Mouse (Mus musculus) midbrain, embryonic 10.5 days (tissue): ENCODE results near the gene Mmel1. TPM values are rescaled to one million over a fixed set of nuclear protein-coding genes. Genes with fewer than 3 reads are reported as not detected.

Experiments used
- DNase-seq: peaks from one replicate; pipeline ENCODE4 v3.0.0-alpha.2; 2017; ENCODE audit warnings: low spot score
- H3K27ac ChIP-seq: fragments of 300-500 bp; sonication (generic); replicated peaks from 2 replicates; pipeline ENCODE4 v1.5.1; 2016; ENCODE audit warnings: mild to moderate bottlenecking
- H3K27me3 ChIP-seq: fragments of 300-500 bp; sonication (generic); 2 replicates; pipeline ENCODE4 v1.6.1; 2016; ENCODE audit warnings: low read depth, mild to moderate bottlenecking; ENCODE audit not compliant: poor library complexity, severe bottlenecking
- H3K36me3 ChIP-seq: fragments of 300-500 bp; sonication (generic); 2 replicates; pipeline ENCODE4 v1.6.1; 2016; ENCODE audit warnings: mild to moderate bottlenecking, moderate library complexity
- H3K4me1 ChIP-seq: fragments of 300-500 bp; sonication (generic); 2 replicates; pipeline ENCODE4 v1.6.1; 2016
- H3K4me3 ChIP-seq: fragments of 300-500 bp; sonication (generic); 2 replicates; pipeline ENCODE4 v1.5.1; 2016; ENCODE audit warnings: mild to moderate bottlenecking, moderate library complexity
- H3K9me3 ChIP-seq: fragments of 300-500 bp; sonication (generic); replicated peaks from 2 replicates; pipeline ENCODE4 v1.6.1; 2016; ENCODE audit warnings: mild to moderate bottlenecking
- WGBS: fragments of 180-500 bp; shearing (Covaris S2); methylation state at CpG from one replicate; pipeline ENCODE4 v1.1.7; 2016; 5-methylcytosine and 5-hydroxymethylcytosine counted together
- polyA plus RNA-seq: library from polyadenylated mRNA; unstranded; fragments of >200 nt; fragmentation: Nextera tagmentation; extraction: Ambion mirVana; gene quantifications from 2 replicates; pipeline ENCODE4 v1.2.1, GENCODE M21; 2016

Mmel1 gene
- polyA plus RNA-seq, 1 experiment from 2014 or later: 0.35 TPM

DNA sequence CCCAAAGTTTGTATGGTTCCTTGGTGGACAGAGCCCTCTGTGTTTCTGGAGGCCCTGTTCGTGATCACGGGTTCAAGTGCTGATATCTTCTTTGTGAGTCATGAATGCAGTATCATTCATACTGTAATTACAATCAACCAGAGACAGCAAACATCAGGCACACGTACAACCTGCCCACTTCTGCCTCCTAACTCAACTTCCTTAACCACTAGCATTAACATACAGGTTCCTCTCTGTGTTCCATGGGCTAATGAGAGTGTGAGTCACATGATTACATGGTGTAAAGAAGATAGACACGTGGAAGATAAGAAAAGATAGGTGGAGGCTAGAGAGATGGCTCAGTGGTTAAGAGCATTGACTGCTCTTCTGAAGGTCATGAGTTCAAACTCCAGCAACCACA lies 47.3 kb downstream of the Mmel1 start:
- Histone ChIP-seq H3K4me3 (no peak overlapping the region), H3K27me3 (no peaks in the 10 kb centered on the region), H3K9me3 (0 out of 2 replicates have a peak, but pooled peaks cover 2% of the 10 kb centered on the region), H3K27ac (no peak overlapping the region), H3K36me3 (no peaks in the 10 kb centered on the region), H3K4me1 (peaks cover 11% of the 10 kb centered on the region)
- DNase-seq: no peak
- WGBS: 88% methylated on average over 4 of the region's 4 CpGs

DNA sequence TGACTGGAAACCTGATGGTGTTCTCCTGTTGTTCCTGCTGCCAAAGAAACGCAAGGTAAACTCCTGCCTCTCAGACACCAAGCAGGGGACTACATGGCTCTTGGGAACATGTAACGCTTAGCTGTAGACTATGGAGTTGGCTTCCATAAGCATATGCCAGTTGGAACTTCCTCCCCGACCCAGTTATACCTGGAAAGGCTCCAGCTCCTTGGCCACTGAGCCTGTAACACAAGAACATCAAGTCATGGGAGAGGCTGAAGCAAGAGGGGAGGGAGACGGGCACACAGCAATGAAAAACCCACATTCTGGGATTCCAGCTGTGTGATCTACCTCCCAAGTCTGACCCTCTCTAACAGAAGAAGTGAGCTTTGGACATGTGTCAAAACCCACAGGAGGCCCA lies 52.9 kb downstream of the Mmel1 start:
- no peak overlapping the region for H3K27ac ChIP-seq
- peaks cover 7% of the 10 kb centered on the region for H3K4me1 ChIP-seq
- DNase-seq: no peak
- 0 out of 2 replicates have a peak, but pooled peaks cover 1% of the 10 kb centered on the region for H3K9me3 ChIP-seq
- no peak overlapping the region for H3K4me3 ChIP-seq
- H3K36me3 ChIP-seq: no peaks in the 10 kb centered on the region
- WGBS: 92% methylated on average over 4 of the region's 4 CpGs
- H3K27me3 ChIP-seq: no peaks in the 10 kb centered on the region

DNA sequence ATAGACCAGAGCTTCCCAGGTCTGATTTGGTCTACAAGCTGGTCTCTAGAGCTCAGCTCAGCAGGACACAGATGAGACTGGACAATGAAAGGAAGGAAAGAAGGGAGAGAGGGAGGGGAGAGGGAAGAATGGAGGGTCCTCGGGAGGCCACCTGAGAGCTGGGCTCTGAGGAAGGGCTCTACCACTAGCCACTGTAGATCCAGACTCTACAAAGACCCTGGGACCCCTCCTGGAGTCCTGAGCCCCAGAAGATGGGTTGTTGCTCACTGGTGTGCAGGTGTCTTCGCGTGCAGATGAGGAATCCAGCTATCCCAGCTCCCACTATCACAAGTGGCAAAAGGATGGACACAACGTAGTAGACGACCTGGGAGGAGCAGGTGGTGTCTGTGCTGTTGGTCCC lies 53.5 kb downstream of the Mmel1 start:
- Histone ChIP-seq H3K27ac (no peak overlapping the region), H3K4me1 (peaks cover 14% of the 10 kb centered on the region), H3K36me3 (no peaks in the 10 kb centered on the region), H3K9me3 (no peaks in the 10 kb centered on the region), H3K4me3 (no peak overlapping the region), H3K27me3 (no peaks in the 10 kb centered on the region)
- 85% methylated on average over 5 of the region's 5 CpGs for WGBS
- no peak for DNase-seq

DNA sequence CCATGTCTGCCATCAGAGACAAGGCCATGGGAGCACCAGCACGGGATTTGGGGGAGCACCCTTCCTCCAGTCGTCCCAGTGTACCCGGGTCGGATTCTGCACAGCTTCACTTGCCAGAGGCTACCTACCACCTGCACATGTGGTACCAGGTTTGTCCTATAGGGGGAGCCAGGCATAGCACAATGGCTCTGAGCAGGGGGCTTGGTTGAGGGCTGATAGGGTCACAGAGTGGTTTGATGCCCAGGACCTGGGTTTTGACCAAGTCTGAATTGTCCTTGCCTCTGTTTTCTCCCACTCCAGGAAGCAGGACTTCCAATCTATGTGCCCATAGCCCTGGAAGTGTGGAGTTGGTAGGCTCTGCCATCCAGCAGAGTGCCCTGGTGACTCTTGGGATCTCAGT lies 56.0 kb downstream of the Mmel1 start:
- H3K27me3 ChIP-seq: no peaks in the 10 kb centered on the region
- DNase-seq: no peak
- peaks cover 23% of the 10 kb centered on the region for H3K4me1 ChIP-seq
- 60% methylated on average over 4 of the region's 4 CpGs for WGBS
- no peaks in the 10 kb centered on the region for H3K36me3 ChIP-seq
- no peaks in the 10 kb centered on the region for H3K9me3 ChIP-seq
- no peak overlapping the region for H3K27ac ChIP-seq
- H3K4me3 ChIP-seq: no peak overlapping the region

DNA sequence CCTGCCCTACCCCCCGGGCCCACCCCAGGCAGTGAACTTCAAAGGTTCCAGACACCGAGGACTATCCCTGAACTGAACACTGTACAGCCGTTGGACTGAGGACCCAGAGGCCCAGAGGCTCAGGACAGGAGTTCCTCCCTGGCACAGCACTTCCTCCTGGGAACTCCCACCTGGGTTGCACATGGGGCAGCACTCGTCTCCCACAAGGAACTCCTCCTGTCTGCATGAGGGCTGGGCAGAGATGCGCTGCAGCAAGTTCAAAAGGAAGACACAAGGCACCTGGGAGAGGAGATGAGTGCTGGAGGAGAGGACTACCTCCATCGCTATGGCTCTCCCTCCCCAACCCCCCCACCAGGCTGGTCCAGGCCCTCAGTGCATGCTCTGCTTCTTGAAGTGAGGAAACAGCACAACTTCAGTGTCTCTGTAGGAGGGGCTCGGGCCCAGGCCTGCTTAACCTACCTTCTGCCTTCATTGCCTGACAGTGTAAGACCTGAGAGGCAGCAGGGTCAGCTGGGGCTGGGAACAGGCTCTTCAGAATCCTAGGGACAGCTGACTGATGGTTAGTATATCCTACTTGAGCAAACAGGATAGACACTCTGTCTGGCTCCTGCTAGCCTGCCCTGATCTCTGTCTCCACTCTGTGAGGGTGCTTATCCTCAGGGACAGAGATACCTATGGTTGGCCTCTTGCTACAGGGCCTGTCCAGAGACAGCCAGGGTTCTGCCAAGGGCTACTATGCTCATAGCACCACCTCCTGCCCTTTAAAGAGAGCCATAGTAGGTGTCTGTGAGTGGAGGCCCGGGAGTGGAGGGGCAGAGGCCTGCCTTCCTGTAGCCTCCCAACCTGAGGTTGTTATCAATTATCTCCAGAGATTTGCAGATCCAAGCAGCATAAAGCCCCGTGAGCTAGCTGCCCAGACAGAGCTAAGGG lies 57.8 kb downstream of the Mmel1 start:
- Histone ChIP-seq H3K27ac (peak overlapping the region; percentile 74), H3K27me3 (no peaks in the 10 kb centered on the region), H3K36me3 (no peaks in the 10 kb centered on the region), H3K9me3 (no peaks in the 10 kb centered on the region), H3K4me1 (peaks cover 23% of the 10 kb centered on the region), H3K4me3 (peak overlapping the region; percentile 26)
- DNase-seq: no peak
- 77% methylated on average over 9 of the region's 9 CpGs for WGBS

DNA sequence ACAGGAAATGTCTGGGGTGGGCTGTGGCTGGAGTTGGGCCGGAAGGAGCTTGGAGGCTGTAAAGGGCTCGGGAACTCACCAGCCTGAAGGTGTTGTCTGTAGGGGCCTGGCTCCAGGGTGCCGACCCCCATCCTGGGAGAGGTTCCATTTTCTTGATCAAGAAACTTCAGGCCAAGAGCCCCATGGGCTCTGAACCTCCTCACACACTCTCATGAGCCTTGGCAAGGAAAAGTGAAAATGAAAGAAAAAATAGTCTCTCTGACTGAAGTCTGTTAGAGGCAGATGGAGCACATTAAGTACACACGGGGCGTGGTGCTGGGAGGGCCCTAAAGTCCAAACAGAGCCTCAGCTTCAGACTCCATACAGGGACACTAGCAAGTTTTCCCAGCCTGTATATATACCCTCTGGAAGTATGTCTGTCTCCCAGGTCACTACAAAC lies 58.5 kb downstream of the Mmel1 start:
- Histone ChIP-seq H3K36me3 (no peaks in the 10 kb centered on the region), H3K27me3 (0 out of 2 replicates have a peak, but pooled peaks cover 4% of the 10 kb centered on the region), H3K27ac (peak overlapping the region; percentile 74), H3K4me3 (peak overlapping the region; percentile 26; the same call in 1 of the 2 replicates), H3K9me3 (no peaks in the 10 kb centered on the region), H3K4me1 (peaks cover 23% of the 10 kb centered on the region)
- no peak for DNase-seq
- 72% methylated on average over 5 of the region's 5 CpGs for WGBS

DNA sequence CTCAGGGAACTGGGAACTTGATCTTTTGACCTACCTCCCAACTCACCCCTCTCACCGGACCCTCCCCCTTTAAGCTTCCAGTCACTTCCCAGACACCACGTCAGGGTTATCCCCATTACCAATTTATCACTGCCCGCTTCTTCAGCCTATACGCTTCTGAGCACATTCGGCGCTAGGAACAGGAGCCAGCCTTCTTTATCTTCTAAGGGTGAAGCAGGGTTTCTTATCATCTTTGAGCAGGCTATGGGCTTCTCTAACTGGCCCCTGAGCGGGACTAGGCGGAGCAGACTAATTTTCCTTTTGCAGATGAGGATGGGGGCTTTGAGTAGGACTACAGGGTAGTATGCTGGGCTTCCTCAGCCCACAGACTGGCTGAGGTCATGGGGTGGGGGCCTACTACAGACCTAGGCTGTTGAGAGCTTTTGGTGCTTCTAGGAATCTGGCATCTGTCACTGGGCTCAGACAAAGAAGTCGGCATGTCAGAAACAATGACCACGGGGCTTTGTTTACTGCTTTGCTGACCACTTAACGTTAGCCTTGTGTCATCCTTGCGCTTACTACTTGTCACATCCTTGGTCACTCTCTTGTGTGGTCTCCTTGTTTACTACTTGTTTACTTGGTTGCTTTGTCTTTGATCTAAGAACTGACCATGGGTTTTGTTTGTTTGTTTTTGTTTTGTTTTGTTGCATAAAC lies 59.2 kb downstream of the Mmel1 start, which contains the start of gene Tnfrsf14:
Gene Tnfrsf14, minus strand, starts transcription at position 169 of the 693 bp plus-strand sequence.
- 67% methylated on average over 12 of the region's 12 CpGs for WGBS
- peak within 1 kb of the TSS; percentile 74 for H3K27ac ChIP-seq
- H3K27me3 ChIP-seq: 0 out of 2 replicates have a peak, but pooled peaks cover 4% of the 10 kb centered on the region
- H3K4me3 ChIP-seq: peak within 1 kb of the TSS; percentile 26; the same call in 1 of the 2 replicates
- H3K36me3 ChIP-seq: no peaks in the 10 kb centered on the region
- peaks cover 29% of the 10 kb centered on the region for H3K4me1 ChIP-seq
- no peak for DNase-seq
- no peaks in the 10 kb centered on the region for H3K9me3 ChIP-seq

DNA sequence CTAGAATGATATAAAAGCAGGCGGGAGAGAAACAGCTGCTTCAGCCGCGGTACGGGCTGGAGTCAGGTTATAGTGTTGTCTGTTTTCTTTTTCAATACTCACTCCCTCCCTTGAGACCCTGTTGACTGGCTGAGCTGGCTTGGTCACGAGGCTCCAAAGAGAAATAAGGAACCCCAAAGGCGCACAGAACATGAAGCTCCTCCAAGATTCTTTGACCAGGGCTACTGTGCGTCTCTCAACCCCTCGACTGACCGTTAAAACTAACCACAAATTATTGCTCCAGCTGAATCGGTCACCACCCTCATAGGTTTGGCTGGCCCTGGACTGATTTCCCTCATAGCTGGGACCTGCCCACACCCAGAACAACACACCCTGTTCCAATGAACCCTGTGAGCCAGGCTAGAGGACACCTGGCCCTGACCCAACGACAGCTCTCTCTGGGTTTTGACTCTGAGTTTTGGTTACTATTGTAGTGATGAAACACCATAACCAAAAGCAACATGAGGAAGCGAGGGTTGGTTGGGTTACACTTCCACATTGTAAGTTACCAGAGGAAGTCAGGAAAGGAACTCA lies 59.8 kb downstream of the Mmel1 start:
- Histone ChIP-seq H3K4me3 (no peak overlapping the region), H3K27me3 (0 out of 2 replicates have a peak, but pooled peaks cover 4% of the 10 kb centered on the region), H3K27ac (peak overlapping the region; percentile 74), H3K9me3 (no peaks in the 10 kb centered on the region), H3K36me3 (no peaks in the 10 kb centered on the region), H3K4me1 (peaks cover 32% of the 10 kb centered on the region)
- no peak for DNase-seq
- WGBS: 83% methylated on average over 12 of the region's 12 CpGs

DNA sequence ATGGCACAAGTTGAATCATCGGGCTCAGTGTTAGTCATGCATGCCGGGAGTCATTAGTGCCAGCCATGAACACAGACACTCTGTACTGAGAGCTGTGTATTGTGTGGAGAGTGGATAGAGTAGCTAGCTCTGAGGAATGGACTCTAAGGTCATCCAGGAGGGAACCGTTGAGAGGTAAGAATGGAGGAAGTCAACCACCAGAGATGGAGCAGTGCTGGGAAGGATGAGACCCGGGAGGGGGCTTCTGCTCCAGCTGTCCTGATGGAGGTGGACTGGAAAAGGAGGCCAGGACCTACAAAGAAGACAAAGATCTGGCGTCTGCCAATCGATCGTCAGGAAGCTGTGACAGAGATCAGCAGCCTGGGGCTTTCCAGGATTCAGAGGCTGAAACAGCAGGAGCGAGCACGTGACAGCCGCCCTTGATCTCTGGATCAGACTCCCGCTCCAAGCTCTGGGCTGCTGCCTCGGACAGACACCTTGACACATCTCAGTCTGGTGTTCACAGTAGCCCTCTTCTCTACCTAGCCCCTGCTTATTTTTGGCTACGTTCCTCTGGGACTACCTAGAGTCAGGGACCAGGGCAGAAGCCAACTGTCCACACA lies 64.0 kb downstream of the Mmel1 start:
- DNase-seq: peak; percentile 32
- H3K36me3 ChIP-seq: no peaks in the 10 kb centered on the region
- H3K9me3 ChIP-seq: no peaks in the 10 kb centered on the region
- peaks cover 26% of the 10 kb centered on the region for H3K4me1 ChIP-seq
- H3K4me3 ChIP-seq: no peak overlapping the region
- 64% methylated on average over 13 of the region's 13 CpGs for WGBS
- no peak overlapping the region; the same call in 1 of the 2 replicates for H3K27ac ChIP-seq
- 0 out of 2 replicates have a peak, but pooled peaks cover 4% of the 10 kb centered on the region for H3K27me3 ChIP-seq

DNA sequence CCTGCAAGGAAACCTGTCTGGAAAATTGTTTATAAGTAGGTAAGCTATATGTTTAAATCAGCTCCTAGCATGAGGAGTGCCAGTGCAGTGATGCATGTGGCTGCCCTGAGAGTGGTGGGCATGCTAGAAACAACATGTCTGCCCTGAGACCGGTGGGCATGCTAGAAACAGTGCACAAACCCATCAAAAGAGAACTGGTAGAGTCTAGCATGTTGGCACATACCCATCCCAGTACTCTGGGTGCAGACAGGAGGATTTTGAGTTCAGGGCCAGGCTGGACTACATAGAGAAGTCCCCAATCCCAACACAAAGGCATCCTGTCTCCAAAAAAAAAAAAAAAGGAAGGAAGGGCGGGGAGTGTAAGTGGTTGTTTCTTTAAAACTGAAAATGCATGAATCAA lies 65.4 kb downstream of the Mmel1 start:
- Histone ChIP-seq H3K27ac (no peak overlapping the region), H3K9me3 (no peaks in the 10 kb centered on the region), H3K36me3 (no peaks in the 10 kb centered on the region), H3K4me1 (peaks cover 20% of the 10 kb centered on the region), H3K4me3 (no peak overlapping the region), H3K27me3 (0 out of 2 replicates have a peak, but pooled peaks cover 4% of the 10 kb centered on the region)
- 93% methylated on average over 2 of the region's 2 CpGs for WGBS
- DNase-seq: no peak

DNA sequence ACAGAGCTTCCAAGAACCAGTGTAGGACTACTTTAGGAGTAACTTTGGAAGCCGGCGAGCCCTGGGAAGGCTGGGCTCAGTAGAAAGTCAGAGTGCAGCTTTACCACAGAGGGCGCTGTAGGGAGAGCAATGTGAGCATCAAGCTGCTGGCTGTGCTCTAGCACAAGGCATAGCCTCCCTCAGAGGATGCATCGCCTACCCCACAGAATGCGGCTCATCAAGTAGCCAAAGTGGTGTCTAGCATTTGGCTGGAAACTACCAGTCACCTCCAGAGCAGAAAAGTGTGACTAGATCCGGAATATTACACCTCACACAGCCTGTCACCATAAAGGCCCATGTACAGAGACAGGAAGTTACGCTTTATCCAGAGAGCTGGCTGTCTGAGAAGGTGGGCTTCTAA lies 66.4 kb downstream of the Mmel1 start:
- H3K27me3 ChIP-seq: 0 out of 2 replicates have a peak, but pooled peaks cover 4% of the 10 kb centered on the region
- 76% methylated on average over 7 of the region's 7 CpGs for WGBS
- no peaks in the 10 kb centered on the region for H3K9me3 ChIP-seq
- no peak overlapping the region for H3K27ac ChIP-seq
- no peak for DNase-seq
- no peaks in the 10 kb centered on the region for H3K36me3 ChIP-seq
- peaks cover 20% of the 10 kb centered on the region for H3K4me1 ChIP-seq
- no peak overlapping the region for H3K4me3 ChIP-seq
